Mouse (Mus musculus): ENCODE measurements at regions not wholly inside any gene's neighbourhood (a gene's known extent, or its start where the extent isn't known, plus 50 kb on each side); places are given as distances from the start of the nearest gene placed in this dataset.

- Histone ChIP-seq H3K27ac (no peak overlapping the region), H3K9ac (no peak overlapping the region), H3K4me3 (no peak overlapping the region), H3K4me1 (peaks cover 11% of the 10 kb centered on the region; the same call in 1 of the 2 replicates), H3K36me3 (replicated peaks) (no peaks in the 10 kb centered on the region), H3K27me3 (replicated peaks) (no peaks in the 10 kb centered on the region), H3K4me2 (no peak overlapping the region), H3K9me3 (no peaks in the 10 kb centered on the region)
- no peak for ATAC-seq (replicated peaks)
- WGBS: 52% methylated on average over 5 of the region's 5 CpGs
These were observed 203.1 kb upstream of the Gm9833 start for GRCm38 (mm10) chr3:9884691-9885354.

DNA sequence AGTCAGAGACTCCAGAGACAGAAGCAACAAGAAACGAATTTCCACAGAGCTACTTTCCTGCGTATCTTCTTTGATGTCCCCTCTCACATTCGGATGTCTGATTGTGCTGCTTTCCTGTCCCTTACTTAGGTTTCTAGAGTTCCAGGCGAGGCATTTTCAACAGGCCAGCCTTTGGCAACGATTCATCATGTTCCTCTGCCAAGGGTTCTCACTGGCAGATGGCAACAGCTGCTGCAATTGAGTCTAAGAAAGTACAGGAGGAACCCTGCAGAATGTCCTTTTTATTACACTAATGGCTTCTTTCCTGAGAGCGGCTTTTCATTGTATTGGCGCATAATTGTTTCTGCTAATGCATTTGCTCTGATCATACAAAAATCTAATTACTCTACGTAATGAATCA lies 202.3 kb upstream of the Gm9833 start:
- Histone ChIP-seq H3K27me3 (replicated peaks) (no peaks in the 10 kb centered on the region), H3K4me2 (no peak overlapping the region), H3K36me3 (replicated peaks) (no peaks in the 10 kb centered on the region), H3K27ac (0 out of 2 replicates have a peak overlapping the region, but pooled peaks have one; percentile 39), H3K9ac (no peak overlapping the region), H3K9me3 (no peaks in the 10 kb centered on the region), H3K4me1 (peaks cover 11% of the 10 kb centered on the region; the same call in 1 of the 2 replicates), H3K4me3 (no peak overlapping the region)
- ATAC-seq (replicated peaks): no peak
- WGBS: 37% methylated on average over 8 of the region's 8 CpGs

GRCm38 (mm10) chr3:9886077-9886476 lies 201.8 kb upstream of the Gm9833 start:
- H3K4me1 ChIP-seq: peaks cover 11% of the 10 kb centered on the region; the same call in 1 of the 2 replicates
- H3K36me3 ChIP-seq (replicated peaks): no peaks in the 10 kb centered on the region
- H3K27me3 ChIP-seq (replicated peaks): no peaks in the 10 kb centered on the region
- H3K9me3 ChIP-seq: no peaks in the 10 kb centered on the region
- H3K4me2 ChIP-seq: no peak overlapping the region
- no peak overlapping the region for H3K4me3 ChIP-seq
- peak; percentile 73 for ATAC-seq (replicated peaks)
- 51% methylated on average over 4 of the region's 4 CpGs for WGBS
- no peak overlapping the region for H3K27ac ChIP-seq
- no peak overlapping the region for H3K9ac ChIP-seq

GRCm38 (mm10) chr3:9886765-9887626 lies 200.9 kb upstream of the Gm9833 start:
- no peaks in the 10 kb centered on the region for H3K9me3 ChIP-seq
- H3K27me3 ChIP-seq (replicated peaks): 0 out of 2 replicates have a peak, but pooled peaks cover 2% of the 10 kb centered on the region
- peak; percentile 29; the same call in 1 of the 2 replicates for ATAC-seq (replicated peaks)
- H3K4me3 ChIP-seq: no peak overlapping the region
- no peak overlapping the region for H3K4me2 ChIP-seq
- H3K27ac ChIP-seq: no peak overlapping the region
- WGBS: 76% methylated on average over 10 of the region's 10 CpGs
- H3K36me3 ChIP-seq (replicated peaks): no peaks in the 10 kb centered on the region
- no peak overlapping the region for H3K9ac ChIP-seq
- peaks cover 11% of the 10 kb centered on the region; the same call in 1 of the 2 replicates for H3K4me1 ChIP-seq

- H3K9ac ChIP-seq: no peak overlapping the region
- peaks cover 11% of the 10 kb centered on the region; the same call in 1 of the 2 replicates for H3K4me1 ChIP-seq
- H3K27me3 ChIP-seq (replicated peaks): 0 out of 2 replicates have a peak, but pooled peaks cover 2% of the 10 kb centered on the region
- H3K4me3 ChIP-seq: no peak overlapping the region
- WGBS: 80% methylated on average over 2 of the region's 2 CpGs
- no peak overlapping the region for H3K27ac ChIP-seq
- ATAC-seq (replicated peaks): no peak
- H3K36me3 ChIP-seq (replicated peaks): no peaks in the 10 kb centered on the region
- no peaks in the 10 kb centered on the region for H3K9me3 ChIP-seq
- H3K4me2 ChIP-seq: no peak overlapping the region
These were observed 200.3 kb upstream of the Gm9833 start for GRCm38 (mm10) chr3:9887627-9887994.

DNA sequence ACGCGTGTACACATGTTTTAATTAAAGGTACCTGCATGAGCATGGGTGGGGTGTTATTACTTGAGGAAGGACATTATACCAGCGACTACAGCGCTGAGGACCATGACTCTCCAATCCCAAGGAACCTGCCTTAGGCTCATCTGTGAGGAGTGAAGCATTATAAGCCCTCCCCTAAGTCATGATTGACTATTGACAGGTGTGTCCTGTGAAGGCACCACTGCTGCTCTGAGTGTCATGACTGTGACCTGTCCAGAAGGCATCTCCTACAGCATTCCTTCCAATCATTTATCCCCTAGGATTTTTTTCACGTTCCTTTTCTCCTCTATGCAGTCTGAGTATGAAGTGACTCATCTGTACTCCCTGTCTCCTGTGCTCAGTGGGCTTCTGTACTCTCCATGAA lies 199.9 kb upstream of the Gm9833 start:
- WGBS: 89% methylated on average over 5 of the region's 5 CpGs
- no peaks in the 10 kb centered on the region for H3K9me3 ChIP-seq
- H3K9ac ChIP-seq: no peak overlapping the region
- no peak overlapping the region for H3K27ac ChIP-seq
- H3K27me3 ChIP-seq (replicated peaks): 0 out of 2 replicates have a peak, but pooled peaks cover 2% of the 10 kb centered on the region
- H3K4me3 ChIP-seq: no peak overlapping the region
- ATAC-seq (replicated peaks): no peak
- no peak overlapping the region for H3K4me2 ChIP-seq
- peaks cover 11% of the 10 kb centered on the region; the same call in 1 of the 2 replicates for H3K4me1 ChIP-seq
- no peaks in the 10 kb centered on the region for H3K36me3 ChIP-seq (replicated peaks)

DNA sequence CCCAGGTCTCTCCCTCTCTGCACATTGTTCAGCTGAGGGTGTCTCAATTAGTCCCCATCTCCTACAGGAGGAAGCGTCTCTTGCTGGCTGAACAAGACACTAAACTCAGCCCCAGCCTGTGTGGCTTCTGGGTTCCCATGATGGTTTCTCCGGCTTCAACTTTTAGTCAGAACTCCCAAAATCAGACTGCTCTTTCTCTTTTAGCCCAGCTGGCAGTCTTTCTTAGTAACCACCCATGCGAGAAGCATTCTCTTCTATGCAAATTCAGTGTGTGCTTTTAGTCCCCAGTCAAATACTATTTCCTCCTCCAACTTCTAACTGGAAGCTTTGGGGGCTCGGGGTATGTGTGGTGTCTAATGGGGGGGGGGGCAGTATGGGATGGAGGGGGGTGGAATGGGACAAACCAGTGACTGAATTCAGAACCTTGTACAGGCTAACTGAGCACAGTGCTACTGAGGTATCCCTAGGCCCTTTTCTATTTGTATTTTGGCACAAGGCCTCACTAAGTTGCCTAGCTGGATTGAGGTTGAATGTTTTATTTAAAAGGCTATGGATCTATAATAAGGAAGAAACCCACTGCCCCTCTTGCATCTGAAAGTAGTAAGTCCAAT lies 194.9 kb upstream of the Gm9833 start:
- 0 out of 2 replicates have a peak, but pooled peaks cover 2% of the 10 kb centered on the region for H3K27me3 ChIP-seq (replicated peaks)
- 20% methylated on average over 4 of the region's 4 CpGs for WGBS
- ATAC-seq (replicated peaks): no peak
- H3K4me2 ChIP-seq: no peak overlapping the region
- H3K4me1 ChIP-seq: no peaks in the 10 kb centered on the region
- H3K27ac ChIP-seq: no peak overlapping the region
- H3K9ac ChIP-seq: no peak overlapping the region
- H3K9me3 ChIP-seq: no peaks in the 10 kb centered on the region
- H3K4me3 ChIP-seq: no peak overlapping the region
- no peaks in the 10 kb centered on the region for H3K36me3 ChIP-seq (replicated peaks)

DNA sequence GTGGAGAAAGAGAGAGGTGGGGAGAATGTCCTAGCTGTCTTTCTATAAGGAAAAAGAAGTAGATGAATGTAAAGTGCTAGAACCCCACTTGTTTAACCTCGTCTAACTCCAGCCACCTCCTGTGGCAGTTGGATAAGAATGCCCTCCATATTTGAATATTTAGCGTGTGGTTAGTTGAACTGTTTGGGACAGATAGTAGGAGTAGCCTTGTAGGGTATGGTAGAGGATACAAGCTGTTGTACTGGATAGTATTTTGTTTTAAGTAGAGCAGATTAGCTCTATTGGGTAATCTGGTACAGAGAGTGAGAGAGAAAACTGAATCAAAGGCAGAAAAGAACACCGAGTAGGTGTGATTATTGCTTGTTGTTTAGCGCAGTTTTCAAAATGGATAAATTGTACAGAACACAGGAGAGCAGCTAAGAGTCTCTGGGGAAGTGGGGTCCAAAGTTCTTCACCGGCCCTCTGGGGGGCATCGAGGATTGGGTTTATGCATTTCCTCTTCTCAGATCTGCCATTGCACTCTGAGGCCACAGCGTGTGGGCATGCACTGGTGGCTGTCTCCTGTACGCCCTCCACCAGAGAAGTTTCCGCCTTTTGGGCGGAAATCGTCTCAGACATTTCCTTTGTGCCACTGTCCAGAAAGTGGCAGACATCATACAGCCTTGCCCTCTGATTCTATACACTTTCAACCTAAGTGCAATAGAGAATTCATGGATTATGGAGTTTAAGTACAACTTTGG lies 192.3 kb upstream of the Gm9833 start:
- H3K27ac ChIP-seq: no peak overlapping the region
- no peak overlapping the region for H3K4me2 ChIP-seq
- no peak overlapping the region for H3K4me3 ChIP-seq
- H3K4me1 ChIP-seq: no peaks in the 10 kb centered on the region
- no peak overlapping the region for H3K9ac ChIP-seq
- ATAC-seq (replicated peaks): no peak
- 89% methylated on average over 11 of the region's 11 CpGs for WGBS
- no peaks in the 10 kb centered on the region for H3K36me3 ChIP-seq (replicated peaks)
- no peaks in the 10 kb centered on the region for H3K9me3 ChIP-seq
- H3K27me3 ChIP-seq (replicated peaks): 0 out of 2 replicates have a peak, but pooled peaks cover 2% of the 10 kb centered on the region

- no peaks in the 10 kb centered on the region for H3K36me3 ChIP-seq (replicated peaks)
These were observed 191.6 kb upstream of the Gm9833 start for GRCm38 (mm10) chr3:9896303-9896702.

GRCm38 (mm10) chr3:9901663-9902062 lies 186.2 kb upstream of the Gm9833 start:
- no peak overlapping the region for H3K9ac ChIP-seq
- no peaks in the 10 kb centered on the region for H3K9me3 ChIP-seq
- WGBS: 87% methylated on average over 5 of the region's 5 CpGs
- no peak for ATAC-seq (replicated peaks)
- no peaks in the 10 kb centered on the region for H3K4me1 ChIP-seq
- H3K27me3 ChIP-seq (replicated peaks): no peaks in the 10 kb centered on the region
- H3K4me3 ChIP-seq: no peak overlapping the region
- no peaks in the 10 kb centered on the region for H3K36me3 ChIP-seq (replicated peaks)
- no peak overlapping the region for H3K27ac ChIP-seq
- H3K4me2 ChIP-seq: no peak overlapping the region

More at GRCm38 (mm10) chr3:9896303-9896702, 191.6 kb upstream of the Gm9833 start:
- H3K9me3 ChIP-seq: no peaks in the 10 kb centered on the region
- H3K4me3 ChIP-seq: no peak overlapping the region
- no peak overlapping the region for H3K4me2 ChIP-seq
- WGBS: 85% methylated on average over 5 of the region's 5 CpGs
- H3K4me1 ChIP-seq: no peaks in the 10 kb centered on the region
- H3K27me3 ChIP-seq (replicated peaks): 0 out of 2 replicates have a peak, but pooled peaks cover 2% of the 10 kb centered on the region
- ATAC-seq (replicated peaks): no peak
- no peak overlapping the region for H3K9ac ChIP-seq
- H3K27ac ChIP-seq: no peak overlapping the region

DNA sequence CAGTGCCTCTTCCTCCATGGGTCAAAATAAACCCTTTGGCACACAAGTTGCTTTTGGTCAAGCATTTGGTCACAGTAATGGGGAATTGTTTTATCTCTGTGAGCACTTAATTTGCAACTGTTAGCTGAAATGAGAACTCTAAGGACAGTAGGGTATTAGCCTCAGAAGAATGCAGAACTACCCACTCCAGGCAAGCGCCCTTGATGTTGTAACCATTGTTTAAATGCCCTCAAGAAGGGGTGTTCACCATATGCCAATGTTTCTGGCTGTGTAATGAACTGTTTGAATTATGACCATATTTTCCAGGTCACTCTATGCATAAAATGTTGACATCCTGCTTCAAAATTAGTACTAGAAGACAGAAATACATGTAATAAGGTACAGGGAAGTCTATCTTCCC lies 174.6 kb upstream of the Gm9833 start:
- H3K4me1 ChIP-seq: no peaks in the 10 kb centered on the region
- H3K27ac ChIP-seq: no peak overlapping the region
- H3K27me3 ChIP-seq (replicated peaks): no peaks in the 10 kb centered on the region
- H3K4me3 ChIP-seq: no peak overlapping the region
- H3K36me3 ChIP-seq (replicated peaks): no peaks in the 10 kb centered on the region
- ATAC-seq (replicated peaks): no peak
- H3K4me2 ChIP-seq: no peak overlapping the region
- no peak overlapping the region for H3K9ac ChIP-seq
- H3K9me3 ChIP-seq: no peaks in the 10 kb centered on the region
- 85% methylated on average over 1 of the region's 1 CpGs for WGBS

Data from midbrain, embryonic 15.5 days (tissue).